Mouse (Mus musculus): ENCODE data around the gene Irgq. TPM values are rescaled to one million over a fixed set of nuclear protein-coding genes. Genes with fewer than 3 reads are reported as not detected.

The Irgq gene
- total and polyA plus RNA-seq, 3 experiments = 5.1 to 10.1 (median 9.9) TPM

GRCm38 (mm10) chr7:24574224-24574796 lies 43.8 kb downstream of the Irgq start:
- DNase-seq (ENCODE audit: extremely low read depth) = no peak
- dilution Hi-C loops (cut with MboI; ENCODE audit: extremely low pct_ligation_motif_present, extremely low pct_unique_long_range_greater_than_20kb, low sequenced_read_pairs) = no loop called here
- Histone ChIP-seq H3K4me1 (ENCODE audit: control insufficient read depth in 1 of 2, insufficient read depth in 2 of 2) (peaks cover 4 to 36% of the 10 kb centered on the region in 2 experiments; a peak in 3 of 4 replicates), H3K9me3 (replicated peaks; ENCODE audit: low read length) (peaks cover 6% of the 10 kb centered on the region), H3K9ac (ENCODE audit: insufficient read depth, low read depth) (no peak overlapping the region), H3K4me2 (ENCODE audit: insufficient read depth, low read depth, poor library complexity, severe bottlenecking) (no peak overlapping the region), H3K36me3 (replicated peaks in 1 of 2; ENCODE audit: control insufficient read depth in 1 of 2, insufficient read depth in 1 of 2, low read length in 1 of 2) (peaks cover 44 to 62% of the 10 kb centered on the region in 2 experiments), H3K4me3 (replicated peaks in 1 of 3; ENCODE audit: low read depth in 2 of 3, low read length in 2 of 3, poor library complexity in 1 of 3) (no peak overlapping the region), H3K79me2 (replicated peaks; ENCODE audit: control insufficient read depth, extremely low read depth, insufficient read depth, poor library complexity, severe bottlenecking) (no peaks in the 10 kb centered on the region), H3K27ac (ENCODE audit: insufficient read depth, low read depth) (no peak overlapping the region), H3K27me3 (replicated peaks) (no peaks in the 10 kb centered on the region)
- in situ Hi-C loops (cut with MboI; ENCODE audit: low pct_ligation_motif_present, low pct_unique_long_range_greater_than_20kb, low sequenced_read_pairs) = no loop called here
- TF ChIP-seq SMC3 (IDR thresholded peaks at IDR 0.05; ENCODE audit: low read depth, low read length) (no peak), SIN3A (IDR thresholded peaks at IDR 0.05; ENCODE audit: low read length) (no peak), USF1 (IDR thresholded peaks at IDR 0.05; ENCODE audit: low read depth, low read length) (no peak)

GRCm38 (mm10) chr7:24577811-24578210 lies 47.3 kb downstream of the Irgq start:
- H3K36me3 ChIP-seq (replicated peaks in 1 of 2; ENCODE audit: control insufficient read depth in 1 of 2, insufficient read depth in 1 of 2, low read length in 1 of 2) = peaks cover 17 to 29% of the 10 kb centered on the region in 2 experiments
- no peak overlapping the region for H3K4me3 ChIP-seq (replicated peaks in 1 of 3; ENCODE audit: low read depth in 2 of 3, low read length in 2 of 3, poor library complexity in 1 of 3)
- no peaks in the 10 kb centered on the region for H3K27me3 ChIP-seq (replicated peaks)
- in situ Hi-C loops (cut with MboI; ENCODE audit: low pct_ligation_motif_present, low pct_unique_long_range_greater_than_20kb, low sequenced_read_pairs) = no loop called here
- peaks cover 3% of the 10 kb centered on the region for H3K9me3 ChIP-seq (replicated peaks; ENCODE audit: low read length)
- TF ChIP-seq IRF4 (IDR thresholded peaks at IDR 0.05; ENCODE audit: low read depth, low read length) (no peak), ZMIZ1 (IDR thresholded peaks at IDR 0.05; ENCODE audit: low read depth, low read length) (no peak), RAD21 (IDR thresholded peaks at IDR 0.05; ENCODE audit: low read depth, low read length) (no peak), CHD2 (IDR thresholded peaks at IDR 0.05; ENCODE audit: low read length) (no peak), MAFK (IDR thresholded peaks at IDR 0.05; ENCODE audit: insufficient replicate concordance, low read length) (no peak), E2F4 (IDR thresholded peaks at IDR 0.05; ENCODE audit: insufficient replicate concordance, low read depth, low read length) (no peak), TCF12 (IDR thresholded peaks at IDR 0.05; ENCODE audit: low read depth, low read length) (no peak), USF1 (IDR thresholded peaks at IDR 0.05; ENCODE audit: low read depth, low read length) (no peak), HCFC1 (IDR thresholded peaks at IDR 0.05; ENCODE audit: low read depth, low read length) (no peak), MAZ (IDR thresholded peaks at IDR 0.05; ENCODE audit: low read depth, low read length) (no peak), KAT2A (IDR thresholded peaks at IDR 0.05; ENCODE audit: insufficient replicate concordance, low read length) (no peak), SIN3A (IDR thresholded peaks at IDR 0.05; ENCODE audit: low read length) (no peak), TBP (conservative IDR thresholded peaks at IDR 0.05; ENCODE audit: low read depth, low read length) (no peak), ZC3H11A (IDR thresholded peaks at IDR 0.05; ENCODE audit: low read depth, low read length) (no peak), SMC3 (IDR thresholded peaks at IDR 0.05; ENCODE audit: low read depth, low read length) (no peak), MXI1 (IDR thresholded peaks at IDR 0.05; ENCODE audit: low read depth, low read length) (no peak), POLR2A (IDR thresholded peaks at IDR 0.05; ENCODE audit: low read depth, low read length) (no peak), JUN (IDR thresholded peaks at IDR 0.05; ENCODE audit: insufficient read depth, low read depth, low read length) (no peak), EP300 (IDR thresholded peaks at IDR 0.05; ENCODE audit: low read length) (no peak), ZKSCAN1 (IDR thresholded peaks at IDR 0.05; ENCODE audit: borderline replicate concordance, low read depth, low read length) (no peak)
- no peak overlapping the region for H3K9ac ChIP-seq (ENCODE audit: insufficient read depth, low read depth)
- no peaks in the 10 kb centered on the region for H3K79me2 ChIP-seq (replicated peaks; ENCODE audit: control insufficient read depth, extremely low read depth, insufficient read depth, poor library complexity, severe bottlenecking)
- H3K4me1 ChIP-seq (ENCODE audit: control insufficient read depth in 1 of 2, insufficient read depth in 2 of 2) = peaks cover 0 to 2% of the 10 kb centered on the region in 2 experiments; a peak in 1 of 4 replicates
- H3K27ac ChIP-seq (ENCODE audit: insufficient read depth, low read depth) = no peak overlapping the region
- no peak overlapping the region for H3K4me2 ChIP-seq (ENCODE audit: insufficient read depth, low read depth, poor library complexity, severe bottlenecking)
- no peak for DNase-seq (ENCODE audit: extremely low read depth)
- dilution Hi-C loops (cut with MboI; ENCODE audit: extremely low pct_ligation_motif_present, extremely low pct_unique_long_range_greater_than_20kb, low sequenced_read_pairs) = no loop called here

All from CH12.LX (cell line).